Mouse (Mus musculus) embryonic stem cell, embryonic (primary cell): ENCODE measurements at regions not wholly inside any gene's neighbourhood (a gene's known extent, or its start where the extent isn't known, plus 50 kb on each side); places are given as distances from the start of the nearest gene placed in this dataset.

ENCODE experiments used
- CTCF ChIA-PET, 4 experiments: fragments of 300-600 bp in 2 of 4; fragments of 350-600 bp in 2 of 4; sonication (Branson Sonifier 250); formaldehyde crosslinking; loops; one replicate each; lab custom pipeline; 2022; ENCODE audit warnings: inconsistent platforms in 2 of 4; lab: Charles Lee
- POLR2A ChIA-PET, 4 experiments: fragments of 300-600 bp in 2 of 4; fragments of 350-600 bp in 2 of 4; sonication (Branson Sonifier 250); formaldehyde crosslinking; loops; one replicate each; lab custom pipeline; 2022; ENCODE audit warnings: antibody characterized with exemption in 4 of 4, inconsistent platforms in 1 of 4; lab: Charles Lee

DNA sequence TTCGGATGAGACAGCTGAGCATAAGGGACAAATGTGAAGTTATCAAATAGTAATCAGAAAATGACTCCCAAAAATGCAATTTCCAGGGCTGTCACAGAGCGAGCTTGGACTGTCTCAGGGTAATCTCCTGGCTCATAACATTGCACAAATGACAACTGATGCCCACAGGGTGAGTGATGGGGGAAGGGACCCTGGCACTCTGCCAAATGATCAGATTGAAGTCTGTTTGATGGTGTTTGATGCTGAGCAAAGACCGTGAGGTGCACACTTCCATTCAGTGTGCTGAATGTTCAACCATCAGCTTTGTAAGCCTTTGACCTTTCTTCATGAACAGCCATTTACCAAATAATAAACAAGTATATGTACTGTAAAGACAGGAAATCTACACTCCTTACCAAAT lies 169.4 kb upstream of the Sash1 start:
- ChIA-PET POLR2A (interaction anchor here in 1 of 4 experiments (0.6 kb wide), 1 partner anchor 306 kb away, joined by 3 read pairs; no protein-coding TSS in a partner anchor), CTCF (no interaction called here)

DNA sequence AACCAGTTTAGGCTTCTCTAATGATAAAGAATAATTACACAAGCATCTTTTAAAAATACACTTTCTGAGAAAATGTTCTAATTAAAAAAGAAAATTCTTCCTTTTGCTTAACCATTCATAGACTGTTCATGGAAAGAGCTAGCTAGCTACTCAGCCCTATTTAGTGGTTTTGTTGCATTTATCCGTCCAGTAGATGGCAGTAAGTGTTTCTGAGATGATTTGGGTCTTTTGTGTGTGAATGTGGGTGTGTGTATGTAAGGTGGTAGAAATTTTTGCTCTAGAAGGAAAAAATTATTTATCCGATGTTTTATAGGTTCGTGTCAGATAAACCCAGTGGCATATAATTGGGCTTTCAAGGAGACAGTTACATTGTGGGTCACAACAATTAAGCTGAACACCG lies 167.5 kb upstream of the Sash1 start:
- CTCF ChIA-PET, result interaction anchor here (0.6 to 1.5 kb wide), 7 partner anchors 8 to 684 kb away, joined by 3 to 4 read pairs (median 3); no protein-coding TSS in a partner anchor
- POLR2A ChIA-PET, result no interaction called here

DNA sequence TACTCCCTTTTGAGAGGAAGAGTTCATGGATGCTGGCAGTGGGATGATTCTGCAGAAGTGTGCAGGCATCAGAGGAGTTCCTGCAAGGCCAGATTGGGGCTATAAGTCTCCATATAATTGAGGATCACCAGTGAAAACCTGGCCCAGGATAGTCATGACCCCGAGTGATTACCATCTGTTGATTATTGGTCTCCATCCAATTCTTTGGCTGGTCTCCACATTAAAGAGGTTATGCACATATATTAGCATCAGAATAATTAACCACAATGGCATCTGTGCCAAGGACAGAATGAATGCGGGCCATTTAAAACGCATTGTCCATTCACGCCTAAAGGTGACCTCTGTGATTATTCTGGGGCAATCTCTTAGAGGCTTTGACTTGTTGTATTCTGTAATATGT lies 161.5 kb upstream of the Sash1 start:
- ChIA-PET POLR2A (interaction anchor here in 1 of 4 experiments (0.6 kb wide), 1 partner anchor 261 kb away, joined by 9 read pairs; no protein-coding TSS in a partner anchor), CTCF (no interaction called here)

DNA sequence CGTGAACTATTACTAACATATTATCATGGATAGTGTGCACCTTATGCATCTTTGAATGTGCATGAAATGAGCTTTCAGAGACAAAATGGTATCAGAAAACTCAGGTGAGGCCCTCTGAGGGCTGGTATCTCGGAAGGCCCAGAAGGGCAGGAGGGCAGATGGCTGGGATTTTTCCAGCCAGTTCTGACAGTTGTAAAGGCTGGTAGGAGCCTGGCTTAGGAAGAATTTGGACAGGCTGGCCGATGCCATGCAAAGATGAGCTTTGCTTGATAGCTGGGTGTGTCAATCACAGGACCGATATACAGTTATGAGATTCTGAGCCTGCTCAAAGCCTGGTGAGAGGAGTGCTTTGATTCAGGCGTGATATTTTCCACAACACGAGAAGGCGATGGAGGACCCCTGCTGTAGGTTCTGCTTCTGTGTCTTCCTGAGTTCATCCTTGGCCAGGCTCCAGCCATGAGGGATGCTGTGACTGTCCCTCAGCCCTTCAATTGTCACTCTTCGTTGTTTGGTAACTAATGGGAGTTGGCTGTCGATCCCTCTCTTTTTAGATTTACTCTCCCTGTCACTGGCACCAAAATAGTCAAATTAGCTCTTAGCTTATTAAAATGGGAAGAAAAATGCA lies 159.0 kb upstream of the Sash1 start:
- POLR2A ChIA-PET, result no interaction called here
- CTCF ChIA-PET, result interaction anchor here in 2 of 4 experiments (0.7 to 0.8 kb wide), 2 partner anchors 8 to 319 kb away, joined by 4 read pairs; no protein-coding TSS in a partner anchor

DNA sequence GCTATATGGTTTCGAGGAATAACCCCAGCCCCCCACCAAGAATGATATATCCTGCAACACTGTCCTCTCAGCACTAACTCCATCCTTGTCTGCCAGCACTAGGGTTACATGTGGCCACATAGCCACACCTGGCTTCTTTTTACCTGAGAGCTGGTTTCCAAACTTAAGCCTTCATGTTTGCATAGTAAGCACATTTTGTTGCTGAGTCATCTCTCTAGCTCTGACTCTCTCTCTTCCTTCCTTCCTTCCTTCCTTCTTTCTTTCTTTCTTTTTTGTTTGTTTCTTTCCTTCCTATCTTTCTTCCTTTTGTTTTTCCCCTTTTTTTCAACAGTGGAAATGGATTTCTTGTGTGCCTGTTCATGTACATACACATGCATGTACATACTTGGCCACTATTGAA lies 157.6 kb upstream of the Sash1 start:
- CTCF ChIA-PET, result no interaction called here
- POLR2A ChIA-PET, result interaction anchor here in 1 of 4 experiments (1.1 kb wide), 1 partner anchor 9 kb away, joined by 3 read pairs; no protein-coding TSS in a partner anchor

DNA sequence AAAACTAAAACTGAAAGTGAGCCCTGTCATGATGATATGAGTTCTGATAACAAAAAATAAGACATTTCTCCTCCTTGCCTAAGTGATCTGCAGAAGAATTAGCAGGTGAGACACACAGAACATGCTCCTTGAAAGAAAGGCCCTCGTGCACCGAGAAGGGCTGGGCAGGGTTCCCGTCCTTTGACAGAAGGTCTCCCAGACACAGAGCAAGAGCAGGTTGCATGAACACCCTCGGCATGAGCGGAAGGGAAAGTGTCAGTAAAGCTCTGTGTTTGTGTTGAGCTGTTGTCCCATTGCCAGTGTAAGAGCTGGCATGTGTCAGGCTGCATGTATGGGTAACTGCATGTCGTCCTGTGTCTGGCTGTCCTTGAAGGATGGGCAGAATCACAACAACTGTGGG lies 144.6 kb upstream of the Sash1 start:
- ChIA-PET POLR2A (no interaction called here), CTCF (no interaction called here)

DNA sequence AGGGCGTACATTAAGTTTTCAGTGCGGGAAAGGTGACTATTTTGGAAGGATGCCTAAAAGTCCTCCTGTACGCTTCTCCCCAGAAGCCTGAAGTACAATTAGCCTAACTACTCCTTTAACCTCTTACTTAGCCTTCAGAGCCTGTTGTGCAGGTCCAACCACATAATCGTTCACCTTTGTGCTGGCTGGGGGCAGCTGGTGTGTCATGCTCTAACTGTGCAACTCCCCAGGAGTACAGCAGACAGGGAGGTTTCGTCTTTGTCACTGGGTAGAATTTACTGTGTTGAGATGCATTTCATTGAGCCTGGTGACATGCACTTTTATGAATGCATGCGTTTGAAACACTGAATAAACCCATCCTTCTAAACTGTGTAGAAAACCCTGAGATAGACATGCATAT lies 143.6 kb upstream of the Sash1 start:
- ChIA-PET POLR2A (no interaction called here), CTCF (no interaction called here)

DNA sequence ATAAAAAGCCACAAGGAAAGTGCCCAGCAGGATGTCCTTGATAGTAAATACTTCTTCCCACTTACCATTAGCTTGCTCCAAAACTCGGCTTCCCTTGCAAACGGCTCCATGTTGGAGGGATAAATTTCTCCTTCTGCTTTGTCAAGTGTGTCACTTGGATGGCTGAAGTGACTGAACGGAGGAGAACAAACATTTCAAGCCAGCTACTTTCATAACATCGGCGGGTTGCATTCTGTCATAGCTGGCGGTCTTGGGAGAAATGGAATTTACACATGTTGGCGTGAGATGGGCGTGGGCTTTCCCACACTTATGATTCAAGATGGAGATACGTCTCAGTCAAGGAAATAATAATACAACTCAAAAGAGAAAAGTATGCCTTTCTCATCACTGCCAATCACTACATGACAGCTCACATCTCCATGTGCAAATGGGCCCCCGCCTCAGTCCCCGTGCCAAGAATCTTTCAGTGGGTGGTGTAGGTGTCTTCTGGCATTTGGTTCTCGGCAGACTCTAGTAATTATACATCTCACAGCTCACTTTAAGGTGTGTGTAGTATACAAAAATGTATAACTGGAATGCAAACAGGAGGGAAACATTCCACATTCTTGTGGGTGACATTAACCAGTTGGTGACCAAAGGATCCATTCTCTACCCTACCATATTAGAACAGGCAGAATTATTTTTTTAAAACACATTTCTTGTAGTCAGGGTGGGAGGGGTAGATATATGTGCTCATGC lies 141.4 kb upstream of the Sash1 start:
- POLR2A ChIA-PET, result interaction anchor here in 1 of 4 experiments (1.2 kb wide), 1 partner anchor 12 kb away, joined by 3 read pairs; no protein-coding TSS in a partner anchor
- CTCF ChIA-PET, result interaction anchor here in 1 of 4 experiments (1.6 kb wide), 1 partner anchor 15 kb away, joined by 5 read pairs; no protein-coding TSS in a partner anchor

DNA sequence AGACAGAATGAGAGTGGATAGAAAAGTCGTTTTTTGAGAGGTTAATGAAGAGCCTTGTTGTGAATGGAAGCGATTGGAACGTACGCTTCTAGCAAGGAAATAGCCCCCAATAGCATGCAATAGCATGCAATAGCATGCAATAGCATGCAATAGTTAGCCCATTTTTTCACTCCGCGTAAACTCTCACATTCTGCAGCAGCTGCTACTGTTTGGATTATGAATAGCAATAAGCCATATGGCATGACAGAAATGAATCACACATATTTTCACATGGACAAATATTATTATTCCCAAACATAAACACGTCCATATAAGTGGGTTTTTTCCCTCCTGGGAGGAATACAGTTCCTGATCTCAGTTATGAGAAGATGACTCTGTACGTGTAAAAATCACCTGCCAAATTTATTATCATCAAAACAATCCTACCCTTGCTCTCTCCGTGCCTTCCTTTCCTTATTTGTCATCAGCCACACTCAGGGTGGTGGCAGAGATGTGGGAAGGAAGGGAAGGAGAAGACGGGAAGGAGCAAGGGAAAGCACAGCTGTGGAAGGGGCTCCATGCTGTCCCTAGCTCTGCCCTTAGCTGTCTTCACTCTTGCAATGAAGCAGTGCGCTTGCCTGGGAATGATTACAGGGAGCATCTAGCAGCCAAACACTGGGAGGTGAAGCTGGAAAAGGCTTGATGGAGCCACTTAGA lies 129.1 kb upstream of the Sash1 start:
- ChIA-PET POLR2A (interaction anchor here in 1 of 4 experiments (0.6 to 0.8 kb wide), 2 partner anchors 11 to 195 kb away, joined by 3 to 4 read pairs; no protein-coding TSS in a partner anchor), CTCF (interaction anchor here in 1 of 4 experiments (1.0 kb wide), 1 partner anchor 56 kb away, joined by 3 read pairs; no protein-coding TSS in a partner anchor)

DNA sequence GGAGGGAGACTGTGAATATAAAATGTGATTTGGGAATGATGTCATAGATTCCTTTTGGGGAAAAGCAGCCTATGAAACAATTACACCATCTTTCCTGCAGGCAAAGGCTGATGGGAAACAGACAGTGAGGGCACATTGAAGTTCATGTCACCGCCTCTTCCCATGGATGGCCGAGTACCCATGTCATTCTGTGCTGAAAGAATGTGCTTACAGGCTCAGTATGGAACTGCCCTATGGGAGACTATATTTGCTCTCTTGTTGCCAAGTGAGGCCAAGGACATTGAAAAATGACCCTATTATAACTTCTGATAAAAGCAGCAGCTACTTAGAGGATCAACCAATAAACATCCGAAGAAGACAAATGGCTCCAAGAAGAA lies 127.7 kb upstream of the Sash1 start:
- POLR2A ChIA-PET, result interaction anchor here in 1 of 4 experiments (0.6 kb wide), 1 partner anchor 1009 kb away, joined by 3 read pairs; no protein-coding TSS in a partner anchor
- CTCF ChIA-PET, result interaction anchor here (0.6 to 2.2 kb wide), 6 partner anchors 9 to 663 kb away, joined by 3 to 14 read pairs (median 5); no protein-coding TSS in a partner anchor

DNA sequence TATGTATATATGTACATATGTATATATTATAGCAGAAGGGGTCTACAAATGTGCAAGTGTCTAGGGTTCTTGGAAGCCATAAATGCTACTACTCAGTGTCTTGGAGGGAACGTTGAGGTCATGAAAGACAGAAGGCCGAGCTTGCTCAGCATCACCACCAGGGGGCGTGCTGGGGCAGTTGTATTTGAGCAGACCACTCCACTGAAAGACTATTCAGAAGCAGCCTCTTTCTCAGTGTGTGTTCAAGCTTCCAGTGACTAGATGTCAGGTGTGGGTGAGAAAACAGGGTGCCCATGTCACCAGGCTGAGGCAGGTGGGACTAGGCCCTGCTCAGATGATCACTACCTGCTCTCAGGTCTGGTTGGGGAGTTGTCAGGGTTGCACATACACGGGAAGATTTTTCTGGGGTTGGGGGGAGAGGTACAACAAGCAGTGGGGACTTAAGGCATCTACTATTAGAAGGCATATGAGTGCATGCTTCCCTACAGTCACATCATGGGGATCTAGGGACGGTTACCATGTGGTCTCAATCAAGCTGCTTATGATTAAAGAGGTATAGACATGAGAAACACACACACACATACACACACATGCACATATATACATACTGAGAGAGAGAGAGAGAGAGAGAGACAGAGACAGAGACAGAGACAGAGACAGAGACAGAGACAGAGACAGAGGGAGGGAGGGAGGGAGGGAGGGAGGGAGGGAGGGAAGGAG lies 127.1 kb upstream of the Sash1 start:
- CTCF ChIA-PET, result interaction anchor here (0.5 to 2.2 kb wide), 23 partner anchors 8 to 664 kb away, joined by 3 to 14 read pairs (median 4); no protein-coding TSS in a partner anchor

DNA sequence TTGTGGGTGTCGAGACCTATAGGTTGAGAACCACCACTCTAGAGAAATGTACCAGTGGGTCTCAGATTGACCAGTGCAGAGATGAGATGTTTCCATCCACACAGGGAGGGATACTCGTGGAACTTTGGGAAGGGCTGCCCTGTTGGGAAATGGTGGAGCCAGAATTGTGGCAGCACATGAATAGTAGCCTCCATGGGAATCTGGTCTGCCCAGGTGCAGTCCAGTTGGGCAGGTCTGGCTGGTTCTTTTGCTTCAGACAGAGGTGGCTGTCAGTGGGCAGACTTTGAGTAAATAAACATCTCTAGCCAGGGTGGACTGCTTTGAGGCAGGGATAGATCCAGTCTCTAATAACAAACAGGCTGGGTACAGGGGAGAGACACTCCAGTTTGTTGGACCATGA lies 126.0 kb upstream of the Sash1 start:
- CTCF ChIA-PET, result interaction anchor here in 3 of 4 experiments (0.8 to 2.2 kb wide), 9 partner anchors 8 to 665 kb away, joined by 3 to 14 read pairs (median 6); no protein-coding TSS in a partner anchor
- POLR2A ChIA-PET, result no interaction called here

More for the DNA sequence above, 127.1 kb upstream of the Sash1 start:
- POLR2A ChIA-PET, result interaction anchor here in 1 of 4 experiments (0.6 kb wide), 1 partner anchor 1009 kb away, joined by 3 read pairs; no protein-coding TSS in a partner anchor

DNA sequence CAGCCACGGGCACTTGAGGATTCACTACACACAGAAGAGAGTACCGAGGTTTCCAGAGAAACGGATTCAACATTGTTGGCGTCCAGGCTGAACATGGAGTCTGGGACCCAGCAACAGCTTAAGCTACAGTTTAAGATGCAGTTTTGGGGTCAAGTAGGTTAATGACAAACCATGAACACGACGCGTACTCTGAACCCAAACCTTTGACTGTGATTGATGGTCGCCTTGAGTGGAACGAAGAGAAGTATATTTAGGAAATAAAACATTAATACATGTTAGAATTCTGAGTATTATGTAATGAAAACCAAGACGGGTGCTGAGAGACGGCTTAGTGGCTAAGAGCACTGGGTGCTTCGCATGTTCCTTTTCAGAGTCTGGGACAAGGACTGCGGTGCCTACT lies 124.3 kb upstream of the Sash1 start:
- CTCF ChIA-PET, result no interaction called here
- POLR2A ChIA-PET, result no interaction called here

DNA sequence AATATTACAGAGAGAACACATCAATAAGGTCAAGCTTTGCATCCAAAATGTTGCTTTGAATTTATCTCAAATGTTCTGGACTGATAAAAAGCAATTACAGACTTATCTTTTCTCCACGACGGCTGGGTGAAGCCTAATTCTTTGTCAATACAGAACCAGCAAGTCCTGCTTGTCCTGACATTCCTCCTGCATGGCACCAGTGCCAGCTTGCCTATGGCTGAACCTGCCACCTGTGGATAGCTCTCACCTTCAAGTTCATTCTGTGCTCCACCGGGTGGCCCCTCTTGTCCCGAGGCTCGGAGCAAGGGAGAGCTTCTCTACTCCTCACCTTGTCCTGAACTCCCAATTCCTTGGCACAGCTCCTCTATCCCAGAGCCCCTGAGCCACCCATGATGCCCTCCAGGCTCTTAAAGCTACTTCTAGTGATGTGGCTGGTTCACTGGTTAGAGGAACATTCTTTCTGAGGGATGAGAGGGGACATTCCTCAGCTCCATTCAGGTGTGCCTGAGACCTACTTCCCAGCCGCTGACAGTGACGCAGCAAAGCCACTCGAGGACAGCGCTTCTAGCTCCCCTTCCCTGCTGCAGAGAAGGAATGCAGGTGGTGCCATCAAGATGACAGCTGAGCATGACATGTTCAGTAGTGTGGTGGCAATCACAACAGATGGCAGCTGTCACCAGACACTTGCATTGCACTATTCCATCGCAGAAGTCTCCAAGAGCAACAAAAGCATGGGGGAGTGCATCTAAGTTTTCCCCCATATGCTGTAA lies 119.5 kb upstream of the Sash1 start:
- POLR2A ChIA-PET, result interaction anchor here in 1 of 4 experiments (0.7 to 0.9 kb wide), 3 partner anchors 33 to 148 kb away, joined by 3 read pairs; no protein-coding TSS in a partner anchor
- CTCF ChIA-PET, result interaction anchor here in 3 of 4 experiments (0.5 to 1.8 kb wide), 4 partner anchors 7 to 227 kb away, joined by 3 to 9 read pairs (median 4); no protein-coding TSS in a partner anchor

DNA sequence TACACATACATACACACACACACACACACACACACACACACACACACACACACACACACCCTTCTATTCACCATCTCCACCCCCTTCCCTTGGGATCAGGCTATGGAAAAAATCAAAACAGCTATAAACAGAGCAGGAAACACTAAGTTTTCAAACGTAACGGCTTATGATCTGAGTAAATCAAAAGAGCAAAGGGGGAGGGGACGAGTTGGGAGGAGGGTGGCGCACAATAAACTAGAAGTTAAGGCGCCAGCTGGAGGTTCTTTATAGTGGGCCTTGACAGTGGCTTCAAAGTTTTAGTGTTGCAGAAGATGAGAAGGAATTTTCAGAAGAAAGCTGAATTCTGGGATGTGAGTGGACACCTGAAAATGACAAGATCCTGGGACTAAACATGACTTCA lies 116.4 kb upstream of the Sash1 start:
- ChIA-PET POLR2A (no interaction called here), CTCF (interaction anchor here in 1 of 4 experiments (0.8 kb wide), 1 partner anchor 10 kb away, joined by 5 read pairs; no protein-coding TSS in a partner anchor)

DNA sequence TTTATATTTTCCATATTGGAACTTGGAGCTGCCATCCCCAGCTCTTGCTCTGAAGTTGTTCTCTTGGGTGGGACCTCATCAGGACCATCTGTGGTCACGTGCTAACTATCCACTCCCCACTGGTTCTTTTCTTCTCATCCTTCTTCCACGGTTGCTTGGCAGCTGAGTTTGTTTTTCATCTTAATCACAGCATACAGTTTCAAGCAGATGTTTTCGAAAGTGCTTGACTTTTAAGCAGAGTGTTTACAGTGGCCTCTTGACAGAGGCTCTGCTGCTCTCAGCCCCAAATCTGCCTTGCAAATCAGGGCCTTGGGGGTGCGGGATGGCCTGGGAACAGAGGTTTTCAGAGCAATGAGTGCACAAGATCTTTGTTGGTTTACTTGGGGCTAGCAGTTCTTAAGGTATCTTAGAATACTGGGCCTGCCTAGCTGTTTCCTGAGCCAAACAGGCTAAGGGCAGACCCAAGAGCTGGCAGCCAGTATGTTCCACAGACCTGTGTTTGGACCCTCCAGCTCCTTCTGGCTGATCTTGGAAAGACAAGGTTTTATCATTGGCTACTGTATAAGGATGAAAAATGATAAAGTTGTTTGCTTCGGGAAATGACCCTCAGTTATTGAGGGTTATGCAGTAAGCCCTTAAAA lies 113.0 kb upstream of the Sash1 start:
- ChIA-PET CTCF (interaction anchor here in 1 of 4 experiments (0.6 kb wide), 1 partner anchor 181 kb away, joined by 6 read pairs; no protein-coding TSS in a partner anchor), POLR2A (no interaction called here)

DNA sequence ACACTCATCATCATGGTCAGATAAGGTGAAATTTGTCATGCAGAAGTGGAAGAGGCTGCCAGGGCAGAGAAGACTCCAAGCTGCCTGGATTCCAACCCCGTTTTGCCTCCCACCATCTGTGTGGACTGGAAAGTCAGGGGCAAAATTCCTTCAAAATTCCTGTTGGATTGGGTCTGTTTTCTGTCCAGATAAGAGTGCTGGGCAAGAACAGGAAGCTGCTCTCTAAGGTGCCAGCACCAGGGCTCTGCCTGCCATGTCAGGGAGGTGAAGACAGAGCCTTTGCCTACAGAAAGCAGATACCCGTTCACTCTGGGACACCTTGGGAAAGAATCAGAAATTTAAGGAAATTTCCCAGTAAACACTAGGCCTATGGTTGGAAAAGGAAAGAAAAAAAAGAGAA lies 112.5 kb upstream of the Sash1 start:
- ChIA-PET CTCF (no interaction called here), POLR2A (no interaction called here)
